Mouse (Mus musculus): Measurements from ENCODE around the gene Ninj2. TPM values are rescaled to one million over a fixed set of nuclear protein-coding genes. Genes with fewer than 3 reads are reported as not detected.
"Not testable (repeated sequence)": the region's sequence is repeated elsewhere in the genome, so short reads cannot be mapped to it uniquely, and the experiment has no call there.

Ninj2 gene
- 1 to 10 TPM in 1 of 2 experiments, under 1 TPM in 1; 0.67 to 1.3 TPM for total RNA-seq (2021)
- long read RNA-seq, partial matches to known transcripts: 0 of 1 reads
- long read RNA-seq, other reads (novel, unspliced or antisense): 0 of 1 reads

DNA sequence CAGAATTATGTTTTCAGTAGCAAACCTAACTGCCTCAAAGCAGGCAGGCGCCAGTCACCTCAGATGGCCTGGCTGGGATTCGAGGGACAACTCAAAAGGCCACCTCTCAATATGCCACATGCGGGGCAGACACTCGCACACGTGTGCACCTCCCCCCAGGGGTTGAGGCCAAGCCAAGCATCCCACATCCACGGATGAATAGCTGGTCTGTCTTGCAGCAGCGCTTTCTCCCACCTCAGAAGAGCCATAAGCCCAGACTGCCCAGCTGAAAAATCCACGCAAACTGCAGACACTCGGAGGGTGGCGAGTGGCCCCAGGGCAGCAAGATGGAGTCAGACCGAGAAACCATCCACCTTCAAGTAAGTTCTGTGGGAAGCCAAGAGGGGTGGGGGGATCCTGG is at the start of gene Ninj2:
Gene Ninj2, plus strand, starts transcription at position 251 of the 400 bp plus-strand sequence.
- DNase-seq (ENCODE audit: low spot score in 2 of 2): no peak

DNA sequence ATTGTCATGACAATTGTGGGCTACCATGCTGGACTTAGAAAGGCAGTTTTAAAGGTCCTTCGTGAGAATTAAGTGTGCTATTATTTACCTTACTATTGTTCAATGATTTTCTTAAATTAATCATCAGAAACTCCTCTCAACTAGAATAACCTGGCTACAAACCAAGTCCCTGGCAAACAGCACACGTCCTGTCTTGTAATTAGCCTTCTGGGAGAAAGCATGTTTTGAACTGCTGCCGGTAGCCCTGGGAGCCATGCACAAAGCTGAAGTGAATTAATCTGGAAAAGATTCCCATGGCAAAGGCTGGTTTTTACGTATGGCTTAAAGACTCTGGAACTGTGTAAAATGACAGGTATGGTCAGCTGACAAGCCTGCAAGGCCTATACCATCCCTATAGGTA is 47.7 kb upstream of the Ninj2 start:
- DNase-seq (ENCODE audit: low spot score in 2 of 2): no peak

DNA sequence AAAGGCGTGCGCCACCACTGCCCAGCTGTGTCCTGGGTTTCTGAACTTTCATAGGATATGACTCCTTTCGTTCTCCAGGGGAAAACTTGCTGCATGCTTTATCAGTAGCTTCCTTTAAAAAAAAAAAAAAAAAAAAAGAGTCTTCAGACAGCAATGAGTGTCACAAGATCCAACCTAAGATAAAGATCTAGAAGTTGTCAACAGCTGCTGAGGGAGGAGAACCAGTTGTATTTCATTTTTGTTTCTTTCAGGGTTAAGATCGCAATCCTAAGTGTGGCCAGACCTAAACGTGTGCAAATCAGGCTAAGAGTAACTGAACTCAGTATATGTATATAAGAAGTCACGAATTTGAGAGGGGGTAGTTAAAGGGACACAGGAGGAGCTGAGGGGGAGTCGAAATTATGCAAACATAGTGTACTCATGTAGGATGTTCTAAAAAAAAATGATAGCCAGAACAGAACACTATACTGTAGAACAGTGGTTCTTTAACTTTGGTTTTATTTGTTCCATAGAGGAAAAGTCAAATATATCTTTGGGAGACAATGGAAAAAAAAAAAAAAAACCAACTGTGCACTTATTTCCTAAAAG is 45.4 kb upstream of the Ninj2 start:
- DNase-seq (ENCODE audit: low spot score in 2 of 2): peak in 1 of 2 experiments; percentile 4

DNA sequence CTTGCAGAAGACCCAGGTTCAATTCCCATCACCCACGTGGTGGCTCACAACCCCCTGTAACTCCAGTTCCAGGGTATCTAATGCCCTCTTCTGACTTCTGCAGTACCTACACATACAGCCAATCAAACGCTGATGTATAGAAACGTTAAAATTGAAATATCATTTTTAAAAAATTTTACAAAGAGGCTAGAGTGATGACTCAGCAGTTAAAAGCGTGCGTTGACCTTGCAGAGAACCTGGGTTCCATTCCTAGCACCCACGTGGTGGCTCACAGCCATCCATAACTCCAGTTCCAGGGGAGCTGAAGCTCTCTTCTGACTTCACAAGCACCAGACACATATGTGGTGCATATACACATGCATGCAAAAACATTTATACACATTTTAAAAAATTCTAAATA is 38.7 kb upstream of the Ninj2 start:
- no peak for DNase-seq (ENCODE audit: low spot score in 2 of 2)

DNA sequence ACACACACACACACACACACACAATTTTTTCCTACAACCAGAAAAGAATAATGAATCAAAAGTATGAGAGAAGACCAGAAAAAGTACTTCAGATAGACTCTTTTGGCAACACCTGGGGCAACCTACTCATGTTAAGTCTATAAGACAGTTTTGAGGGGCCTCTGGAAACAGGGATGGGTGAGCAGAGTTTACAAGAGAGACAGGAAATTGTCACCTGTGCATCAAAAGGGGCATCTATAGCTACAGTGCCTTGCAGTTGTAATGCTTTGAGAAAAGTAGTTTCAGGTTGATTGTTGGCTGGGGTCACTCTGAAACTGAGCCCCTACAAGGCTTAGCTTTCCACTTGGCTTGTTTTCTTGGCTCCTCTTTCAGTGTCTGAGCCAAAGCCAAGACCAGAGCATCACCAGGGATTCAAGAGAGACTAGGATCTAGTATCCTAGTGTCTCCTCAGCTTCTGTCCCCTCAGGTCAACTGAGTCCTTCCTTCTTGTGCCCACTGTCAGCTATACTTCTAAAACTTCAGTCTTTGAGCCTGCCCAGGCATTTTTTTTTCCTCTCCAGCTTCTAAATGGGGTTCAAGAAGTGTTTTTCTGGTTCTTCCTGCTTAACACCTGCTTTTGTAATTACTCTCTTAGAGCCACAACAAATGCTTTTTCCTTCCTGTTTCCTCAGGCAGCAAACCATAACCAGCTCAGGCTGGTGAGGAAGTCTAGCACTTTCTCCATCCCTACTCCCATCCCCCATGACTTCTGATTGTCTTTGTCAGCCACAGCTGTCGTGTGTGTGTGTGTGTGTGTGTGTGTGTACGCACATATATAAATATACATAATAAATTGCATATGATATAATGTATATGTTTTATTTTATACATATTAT is 37.2 kb upstream of the Ninj2 start:
- DNase-seq (ENCODE audit: low spot score in 2 of 2): no peak

DNA sequence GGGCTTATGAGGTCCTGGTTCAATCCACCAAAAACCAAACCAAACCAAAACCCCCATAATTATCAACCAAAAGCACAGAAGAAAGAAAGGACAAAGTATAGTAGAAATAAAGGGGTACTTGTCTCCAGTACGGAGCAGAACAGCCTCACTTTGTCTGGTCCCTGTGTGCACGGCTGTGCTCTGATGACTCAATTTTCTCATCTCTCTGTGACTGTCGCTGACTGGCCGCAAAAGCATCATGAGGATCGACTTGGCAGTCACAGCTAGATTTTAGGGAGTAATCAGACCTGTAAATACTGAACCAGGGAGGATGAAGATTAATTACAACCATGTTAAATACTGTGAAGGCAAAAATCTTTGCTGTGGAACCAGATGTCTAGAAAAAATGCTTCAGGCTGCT is 30.2 kb upstream of the Ninj2 start:
- peak in 1 of 2 experiments; percentile 26 for DNase-seq (ENCODE audit: low spot score in 2 of 2)

DNA sequence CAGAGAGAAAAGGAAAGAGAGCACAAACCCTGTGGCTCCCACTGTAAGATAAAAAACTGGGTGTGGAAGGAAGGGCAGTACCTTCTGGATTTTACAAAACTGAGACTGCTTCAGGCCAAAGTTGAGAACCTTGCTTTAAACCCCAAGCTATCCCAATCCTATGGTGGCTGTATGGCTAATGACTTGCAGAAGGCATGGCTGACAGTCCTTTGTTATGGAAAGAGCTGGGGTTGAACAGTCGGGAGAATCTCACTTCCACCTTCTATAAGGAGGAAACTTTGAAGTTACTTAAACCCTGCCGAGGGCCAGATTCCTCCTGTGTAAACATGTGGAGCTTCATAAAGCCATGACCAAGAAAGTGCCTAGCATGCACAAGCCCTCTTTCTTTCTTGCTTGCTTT is 28.5 kb upstream of the Ninj2 start:
- no peak for DNase-seq (ENCODE audit: low spot score in 2 of 2)

DNA sequence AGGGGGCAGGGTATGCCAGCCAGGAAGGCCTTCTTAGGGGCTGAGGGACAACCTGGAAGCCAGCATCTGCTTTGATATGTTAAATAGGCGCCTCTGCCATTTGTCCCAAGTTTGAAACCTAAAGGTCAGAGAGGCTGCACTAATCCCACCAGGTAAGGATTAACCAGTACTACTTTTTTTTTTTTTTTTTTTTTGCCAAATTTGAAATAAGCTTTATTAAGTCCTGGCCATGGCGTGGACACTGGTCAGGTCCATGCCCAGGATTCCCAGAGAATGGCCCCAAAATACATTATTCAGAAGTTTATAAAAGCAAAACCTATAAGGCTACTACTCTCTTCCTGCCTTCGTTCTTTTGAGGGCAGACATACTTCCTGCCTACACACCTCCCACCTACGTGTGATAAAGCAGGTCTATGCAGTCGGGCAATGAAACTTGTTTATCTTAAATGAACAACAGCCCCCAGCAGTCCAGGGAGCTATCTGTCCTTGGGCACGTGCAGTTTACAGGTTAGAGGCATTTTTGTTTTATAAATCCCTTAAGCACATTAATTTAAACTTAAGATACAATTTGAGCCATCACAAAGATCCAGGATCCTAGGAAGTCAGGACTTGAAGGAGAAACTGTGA is 27.5 kb upstream of the Ninj2 start:
- DNase-seq (ENCODE audit: low spot score in 2 of 2): no peak

DNA sequence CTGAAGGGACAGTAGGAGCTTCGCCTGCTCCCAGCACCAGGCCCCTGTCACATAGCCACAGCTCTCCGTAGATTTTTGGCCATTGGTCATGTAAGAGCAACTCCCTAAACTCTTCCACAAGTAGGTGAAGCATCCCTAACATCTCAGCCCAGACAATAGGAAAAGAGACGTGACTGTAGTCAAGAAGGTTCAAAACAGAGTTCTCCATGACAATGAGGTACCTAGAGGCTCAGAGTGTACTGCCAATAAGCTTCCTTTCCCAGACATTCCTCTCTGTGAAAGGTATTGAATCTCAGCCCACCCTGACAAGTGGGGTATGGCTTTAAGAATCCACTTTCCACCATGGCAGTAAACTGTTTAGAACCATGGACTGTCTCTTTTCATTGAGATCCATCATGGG is 23.6 kb upstream of the Ninj2 start:
- no peak for DNase-seq (ENCODE audit: low spot score in 2 of 2)

DNA sequence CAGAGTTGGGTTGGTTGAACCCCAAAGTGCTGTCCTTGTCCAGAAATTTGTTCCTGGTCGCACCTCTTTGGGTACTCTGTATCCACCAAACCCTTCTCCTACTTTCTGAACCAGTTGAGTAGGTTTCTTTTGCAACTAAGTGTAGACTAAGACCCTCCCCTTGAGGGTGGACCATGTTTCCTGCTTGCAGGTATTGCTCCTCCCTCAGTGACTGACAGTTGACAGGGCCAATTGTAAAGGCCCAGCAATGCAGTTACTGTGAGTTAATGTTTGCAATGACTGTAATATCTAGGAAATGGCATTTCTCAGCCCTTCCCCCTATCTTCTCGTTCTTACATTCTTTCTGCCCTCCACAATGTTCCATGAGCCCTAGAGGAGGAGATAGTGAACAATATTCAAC is 20.5 kb upstream of the Ninj2 start:
- DNase-seq (ENCODE audit: low spot score in 2 of 2): no peak

DNA sequence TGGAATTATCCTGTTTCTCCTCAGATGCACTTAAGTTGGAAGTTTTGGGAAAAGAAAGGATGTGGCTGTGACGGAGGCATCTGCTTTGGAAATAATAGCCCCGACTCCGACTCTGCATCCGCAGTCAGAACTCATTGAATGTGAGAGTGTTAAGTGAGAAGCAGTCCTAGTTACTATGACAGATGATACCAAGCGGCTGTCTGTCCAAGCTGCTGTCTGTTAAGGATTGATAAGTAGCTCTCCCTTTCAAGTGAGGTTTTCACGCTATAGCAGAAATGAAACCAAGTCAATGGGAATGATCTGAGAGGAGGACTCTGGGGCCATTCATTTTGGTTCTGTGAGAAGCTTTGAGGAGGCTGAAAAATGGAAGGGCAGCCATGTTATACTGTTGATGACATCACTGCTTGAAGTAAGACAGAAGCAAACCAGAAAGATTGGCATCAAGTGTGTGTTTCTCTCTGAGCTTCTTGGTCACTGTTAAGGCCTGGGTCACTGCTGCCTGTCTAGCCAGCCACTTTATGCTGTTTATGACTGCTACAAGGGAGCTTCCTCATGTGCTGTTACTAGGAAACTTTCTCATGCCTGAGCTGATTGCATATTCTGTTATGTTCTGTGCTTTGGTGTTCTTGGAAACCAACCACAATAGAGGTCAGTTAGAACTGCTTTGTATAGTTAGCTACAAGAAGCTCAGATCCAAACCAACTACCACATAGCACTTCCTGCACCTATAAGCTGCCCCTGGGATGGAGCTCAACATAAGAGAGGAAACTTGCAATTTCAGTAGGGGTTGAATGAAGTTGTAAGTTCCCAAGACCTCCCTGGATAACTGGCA is 16.3 kb upstream of the Ninj2 start:
- DNase-seq (ENCODE audit: low spot score in 2 of 2): no peak

DNA sequence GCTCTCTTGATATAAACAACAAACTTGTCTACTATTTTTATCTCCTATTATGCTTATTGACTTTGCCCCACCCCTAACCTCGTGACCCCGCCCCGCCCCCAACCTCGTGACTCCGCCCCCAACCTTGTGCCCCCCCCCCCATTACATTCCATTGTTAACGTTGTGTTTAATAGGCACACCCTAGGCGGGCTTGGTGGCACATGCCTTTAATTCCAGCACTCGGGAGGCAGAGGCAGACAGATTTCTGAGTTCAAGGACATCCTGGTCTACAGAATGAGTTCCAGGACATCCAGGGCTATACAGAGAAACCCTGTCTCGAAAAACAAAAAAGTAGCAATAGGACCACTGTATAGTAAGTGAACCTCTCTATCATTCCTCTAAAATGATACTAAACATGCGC is 13.6 kb upstream of the Ninj2 start:
- no peak for DNase-seq (ENCODE audit: low spot score in 2 of 2)

DNA sequence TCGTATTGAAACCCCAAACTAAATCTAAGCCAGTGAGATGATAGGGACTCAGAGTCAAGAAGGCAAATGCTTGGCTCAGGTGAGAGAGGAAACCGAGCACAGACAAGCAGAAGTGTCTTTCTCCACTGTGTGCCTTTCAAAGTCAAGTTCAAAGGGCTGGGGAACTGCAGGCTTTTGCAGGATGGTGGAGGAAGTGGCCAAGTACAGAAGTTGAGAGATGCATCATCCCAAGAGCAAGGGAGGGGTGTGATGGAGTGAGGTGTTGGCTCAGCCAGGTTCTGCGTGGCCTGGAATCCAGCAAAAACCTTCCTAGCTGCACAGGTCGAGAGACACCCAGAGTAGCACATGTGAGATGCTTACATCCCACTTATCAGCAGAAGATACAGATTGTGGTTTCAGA is 11.6 kb upstream of the Ninj2 start:
- no peak for DNase-seq (ENCODE audit: low spot score in 2 of 2)

DNA sequence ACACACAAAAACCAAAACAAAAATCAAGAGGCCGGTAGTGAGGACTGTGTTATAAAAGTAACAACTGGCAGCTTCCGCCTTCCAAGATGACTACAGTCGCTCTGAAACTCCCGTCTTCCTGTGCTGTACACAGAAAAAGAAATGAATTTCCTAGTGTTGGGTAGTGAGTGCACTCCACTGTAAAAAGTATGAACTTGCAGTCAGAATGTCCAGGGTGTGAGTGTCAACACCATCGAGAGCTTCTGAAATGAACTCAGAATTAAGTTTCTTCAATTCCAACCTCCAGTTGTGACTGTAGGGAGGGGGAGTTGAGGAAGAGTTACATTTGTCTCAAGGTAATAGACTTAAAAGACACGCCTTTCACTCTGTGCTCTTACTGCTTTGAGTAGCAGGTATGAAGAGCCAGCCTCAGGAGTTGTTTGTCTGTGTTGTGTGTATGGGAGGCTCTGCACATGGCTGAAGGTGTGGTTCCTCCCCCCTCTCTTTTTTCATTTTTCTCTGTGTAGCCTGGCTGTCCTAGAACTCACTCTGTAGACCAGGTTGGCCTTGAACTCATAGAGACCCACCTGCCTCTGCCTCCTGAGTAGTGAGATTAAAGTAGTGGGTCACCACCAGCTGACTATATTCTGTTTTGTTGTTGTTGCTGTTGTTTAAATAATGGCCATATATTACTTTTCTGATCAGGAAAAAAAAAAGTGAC is 10.7 kb upstream of the Ninj2 start:
- DNase-seq (ENCODE audit: low spot score in 2 of 2): no peak

DNA sequence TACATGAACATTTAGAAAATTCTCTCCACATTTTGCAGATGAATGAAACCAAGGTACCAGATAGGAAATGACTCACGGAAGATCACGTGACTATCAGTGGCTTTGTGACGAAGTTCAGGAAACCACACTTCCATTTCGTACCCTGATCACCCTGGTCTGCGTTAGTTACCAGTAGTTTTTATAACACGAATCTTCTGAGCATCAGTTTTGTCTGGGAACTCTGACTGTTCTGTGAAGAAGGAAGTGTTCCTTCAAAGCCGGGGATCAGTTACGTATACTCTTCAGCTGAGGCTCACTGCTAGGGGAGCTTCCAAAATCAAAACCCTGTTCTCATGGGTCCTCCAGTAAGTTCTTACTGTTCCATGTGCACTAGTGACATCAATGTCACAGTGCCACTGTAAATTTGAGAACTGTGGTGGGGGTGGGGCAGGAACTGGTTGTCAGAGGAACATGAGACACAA is 10.2 kb upstream of the Ninj2 start:
- DNase-seq (ENCODE audit: low spot score in 2 of 2): no peak

DNA sequence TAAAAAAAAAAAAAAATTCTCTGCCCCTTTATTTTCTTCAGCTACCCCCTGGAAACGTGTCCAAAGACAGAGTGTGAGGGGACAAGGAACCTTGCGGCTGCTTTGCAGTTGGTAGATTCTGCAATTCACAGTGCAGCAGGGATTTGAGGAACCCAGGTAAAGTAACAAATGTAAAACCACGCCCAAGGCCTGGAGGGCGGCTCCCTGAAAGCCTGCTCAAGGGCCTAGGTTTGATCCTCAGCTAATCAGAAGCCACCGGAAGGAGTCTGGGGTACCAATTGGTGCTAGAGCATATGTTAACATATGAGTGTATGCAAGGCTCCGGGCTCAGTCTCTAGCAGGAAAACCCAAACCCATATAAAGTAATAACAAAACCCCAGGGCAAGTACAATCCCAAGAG is 9.7 kb upstream of the Ninj2 start:
- DNase-seq (ENCODE audit: low spot score in 2 of 2): no peak

DNA sequence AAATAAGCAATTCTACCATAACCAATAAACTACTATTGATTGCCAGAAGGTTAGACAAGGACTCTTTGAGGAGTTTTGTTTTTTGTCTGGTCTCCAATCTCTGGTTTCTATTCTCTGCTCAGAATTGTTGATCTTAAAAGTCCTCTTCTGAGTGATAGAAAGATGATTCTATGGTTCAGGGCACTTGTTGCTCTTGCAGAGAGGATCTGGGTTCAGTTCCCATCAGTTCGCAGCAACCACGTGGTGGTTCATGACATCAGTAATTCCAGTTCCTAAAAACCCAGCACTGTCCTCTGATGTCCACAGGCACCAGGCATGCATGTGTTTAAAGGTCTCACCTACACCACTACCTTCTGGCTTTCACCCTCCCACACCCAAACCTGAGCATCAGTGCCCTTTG is 8.2 kb upstream of the Ninj2 start:
- no peak for DNase-seq (ENCODE audit: low spot score in 2 of 2)

DNA sequence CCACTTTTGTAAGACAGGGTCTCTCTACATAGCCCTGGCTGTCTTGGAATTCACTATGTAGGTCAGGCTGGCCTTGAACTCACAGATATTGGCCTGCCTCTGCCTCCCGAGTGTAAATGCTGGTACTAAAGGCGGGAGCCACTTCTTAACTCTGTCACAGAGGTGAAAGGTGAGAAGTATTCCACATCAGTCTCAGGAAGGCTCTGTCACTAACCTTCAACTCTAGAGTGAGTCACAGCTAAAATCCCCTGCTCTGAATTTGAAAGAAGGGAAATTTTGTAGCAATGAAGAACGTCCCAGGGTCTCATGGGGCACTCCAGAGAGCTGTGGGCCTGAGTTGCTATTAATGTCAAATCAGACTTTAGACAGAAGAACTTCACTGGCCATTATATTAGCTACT is 7.3 kb upstream of the Ninj2 start:
- no peak for DNase-seq (ENCODE audit: low spot score in 2 of 2)

DNA sequence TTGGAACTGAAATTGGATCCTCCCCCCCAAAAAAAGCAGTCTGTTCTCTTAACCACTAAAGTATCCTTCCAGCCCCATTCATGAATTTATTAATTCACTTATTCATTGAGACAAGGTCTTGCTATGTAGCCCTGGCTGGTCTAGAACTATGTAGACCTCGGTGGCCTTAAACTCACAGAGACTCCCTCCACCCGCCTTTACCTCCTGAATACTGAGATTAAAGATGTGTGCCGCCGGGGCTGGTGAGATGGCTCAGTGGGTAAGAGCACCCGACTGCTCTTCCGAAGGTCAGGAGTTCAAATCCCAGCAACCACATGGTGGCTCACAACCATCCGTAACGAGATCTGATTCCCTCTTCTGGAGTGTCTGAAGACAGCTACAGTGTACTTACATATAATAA is 6.1 kb upstream of the Ninj2 start:
- DNase-seq (ENCODE audit: low spot score in 2 of 2): not testable (repeated sequence)

DNA sequence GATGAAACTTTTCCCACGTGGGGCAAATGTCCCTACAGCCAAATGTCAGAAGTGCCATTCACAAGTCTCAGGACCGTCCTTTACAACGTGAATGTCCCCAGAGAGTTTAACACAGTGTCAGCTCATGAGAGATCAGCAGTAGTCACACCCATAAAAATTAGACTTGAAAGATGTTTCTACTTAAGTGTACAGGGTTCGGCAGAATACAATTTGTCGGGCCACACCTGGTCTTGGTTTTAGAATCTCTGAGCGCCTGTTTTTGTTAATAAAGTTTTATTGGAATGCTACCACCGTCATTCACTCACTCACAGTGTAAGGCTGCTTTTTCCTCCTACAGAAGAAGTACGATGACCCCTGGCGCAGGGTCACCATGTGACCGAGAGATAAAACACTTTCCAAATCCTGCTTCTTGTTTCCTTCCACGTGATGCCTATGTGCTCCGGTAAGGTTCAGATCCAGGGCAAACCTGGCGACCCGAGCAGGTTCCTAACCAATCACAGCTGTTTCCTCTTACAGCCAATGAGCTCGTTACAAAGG is 2.4 kb upstream of the Ninj2 start:
- DNase-seq (ENCODE audit: low spot score in 2 of 2): no peak
